9 mouse cellular contexts compared by ENCODE assay signal in the genomic region with DNA sequence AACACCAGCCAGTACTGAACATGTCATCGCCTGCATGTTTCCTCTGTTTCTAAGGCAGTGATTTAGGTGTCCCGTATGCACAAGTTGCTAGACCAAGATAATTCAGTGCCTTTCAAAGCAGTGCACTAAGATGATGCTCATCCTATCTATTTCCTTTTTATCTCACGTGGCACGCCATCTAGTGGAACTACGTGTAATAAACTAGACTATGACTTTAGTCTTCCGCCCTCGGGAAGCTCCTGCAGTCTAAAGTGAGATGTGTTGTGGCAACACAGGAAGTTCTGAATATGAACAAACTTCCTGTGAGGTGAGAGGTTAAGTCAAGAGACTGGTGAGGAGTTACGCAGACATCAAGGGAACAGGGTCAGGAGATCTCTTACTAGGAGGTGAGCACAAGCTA. TPM values are rescaled to one million over a fixed set of nuclear protein-coding genes. Genes with fewer than 3 reads are reported as not detected.
DNase-seq lines count a peak whose midpoint lies in the region; ATAC-seq and TF ChIP-seq lines count a peak whose summit lies in the region.
"Had no signal": no experiment of that assay in that cellular context is flagged by ENCODE, and none has a peak within 500 bp of the region (broad histone marks: within the 10 kb centered on the region; RNA-seq: fewer than 3 reads in every experiment).

No protein-coding gene starts in this region.

- H3K9ac ChIP-seq in lung, embryonic 16.5 days (ENCODE audit: low read length): no peak overlapping the region
- H3K9ac ChIP-seq: limb, embryonic 15.5 days had no signal

- TF ChIP-seq POLR2A in cerebellum, adult 2 months (IDR thresholded peaks at IDR 0.05; ENCODE audit: borderline replicate concordance, insufficient read depth, low read length): no peak
- no peak for TF ChIP-seq POLR2A in lung, adult 2 months (IDR thresholded peaks at IDR 0.05; ENCODE audit: borderline replicate concordance, extremely low read depth, low read depth, low read length)
- no peak for TF ChIP-seq POLR2A in thymus, adult 2 months (IDR thresholded peaks at IDR 0.05; ENCODE audit: control insufficient read depth, extremely low read depth, insufficient read depth, low read length, poor library complexity)

- 33% methylated on average over 8 of the region's 8 CpGs for WGBS in cerebellum, adult 2 months
- WGBS in lung, embryonic 16.5 days: 40% methylated on average over 8 of the region's 8 CpGs
- 19% methylated on average over 8 of the region's 8 CpGs for WGBS in lung, adult 2 months
- 19% methylated on average over 8 of the region's 8 CpGs for WGBS in thymus, adult 2 months

- ATAC-seq in lung, embryonic 16.5 days (ENCODE audit: low read depth): 0 out of 2 replicates have a peak, but pooled peaks have one; percentile 28

- H3K9me3 ChIP-seq in lung, embryonic 16.5 days (ENCODE audit: control insufficient read depth, low read length): no peaks in the 10 kb centered on the region
- H3K9me3 ChIP-seq: limb, embryonic 15.5 days had no signal

- no peaks in the 10 kb centered on the region for H3K4me1 ChIP-seq in cerebellum, adult 2 months (ENCODE audit: control insufficient read depth, insufficient read depth, low read length)
- H3K4me1 ChIP-seq in lung, embryonic 16.5 days (replicated peaks; ENCODE audit: control insufficient read depth, insufficient read depth, low read length): no peaks in the 10 kb centered on the region; the same call in 1 of the 2 replicates
- H3K4me1 ChIP-seq in lung, adult 2 months (ENCODE audit: control insufficient read depth, insufficient read depth, low read length): peaks cover 23% of the 10 kb centered on the region
- peaks cover 6% of the 10 kb centered on the region for H3K4me1 ChIP-seq in thymus, adult 2 months (replicated peaks; ENCODE audit: control insufficient read depth, insufficient read depth, low read length)
- H3K4me1 ChIP-seq: limb, embryonic 15.5 days had no signal

- no peak overlapping the region for H3K4me3 ChIP-seq in cerebellum, adult 2 months (replicated peaks; ENCODE audit: insufficient read depth, low read depth, low read length)
- no peak overlapping the region for H3K4me3 ChIP-seq in lung, embryonic 16.5 days (ENCODE audit: low read length)
- H3K4me3 ChIP-seq in lung, adult 2 months (replicated peaks; ENCODE audit: extremely low read depth, low read depth, low read length): no peak overlapping the region
- H3K4me3 ChIP-seq in thymus, adult 2 months (ENCODE audit: control insufficient read depth, insufficient read depth, low read length): no peak overlapping the region
- H3K4me3 ChIP-seq: limb, embryonic 15.5 days had no signal

- no peaks in the 10 kb centered on the region for H3K27me3 ChIP-seq in cerebellum, adult 2 months (ENCODE audit: control insufficient read depth, insufficient read depth, low read length)
- H3K27me3 ChIP-seq in lung, embryonic 16.5 days (ENCODE audit: control insufficient read depth, insufficient read depth, low read depth, low read length): no peaks in the 10 kb centered on the region
- no peaks in the 10 kb centered on the region for H3K27me3 ChIP-seq in thymus, adult 2 months (ENCODE audit: control insufficient read depth, insufficient read depth, low read length)
- H3K27me3 ChIP-seq: limb, embryonic 15.5 days had no signal

- no peak overlapping the region for H3K27ac ChIP-seq in cerebellum, adult 2 months (ENCODE audit: insufficient read depth, low read length)
- no peak overlapping the region for H3K27ac ChIP-seq in lung, embryonic 16.5 days (ENCODE audit: low read length)
- no peak overlapping the region for H3K27ac ChIP-seq in thymus, adult 2 months (ENCODE audit: control insufficient read depth, insufficient read depth, low read length)
- H3K27ac ChIP-seq: limb, embryonic 15.5 days had no signal

- peak in 1 of 2 experiments; percentile 33 for DNase-seq in cerebellum, adult 2 months
- DNase-seq in cerebellum, adult 11-12 months: no peak
- no peak for DNase-seq in lung, adult 2 months
- DNase-seq in embryo, embryonic 10.5 days (ENCODE audit: low spot score): peak; percentile 49
- peak; percentile 32 for DNase-seq in thymus, adult 2 months
- no peak for DNase-seq in right cerebral cortex, adult 2 months (ENCODE audit: low spot score in 2 of 2)
- no peak for DNase-seq in MN1 (ENCODE audit: low spot score)

- H3K4me2 ChIP-seq in lung, embryonic 16.5 days (ENCODE audit: low read depth, low read length): no peak overlapping the region
- H3K4me2 ChIP-seq: limb, embryonic 15.5 days had no signal

- peak; percentile 38; the same call in 1 of the 2 replicates for TF ChIP-seq CTCF in cerebellum, adult 2 months (IDR thresholded peaks at IDR 0.05; ENCODE audit: borderline replicate concordance, insufficient read depth, low read depth, low read length)
- TF ChIP-seq CTCF in lung, adult 2 months (IDR thresholded peaks at IDR 0.05; ENCODE audit: insufficient read depth, low read length): no peak
- TF ChIP-seq CTCF in thymus, adult 2 months (IDR thresholded peaks at IDR 0.05; ENCODE audit: borderline replicate concordance, control insufficient read depth, extremely low read depth, insufficient read depth, low read length, poor library complexity): no peak

- peaks cover 20% of the 10 kb centered on the region; the same call in 1 of the 2 replicates for H3K36me3 ChIP-seq in lung, embryonic 16.5 days (ENCODE audit: control insufficient read depth, insufficient read depth, low read length)
- no peaks in the 10 kb centered on the region for H3K36me3 ChIP-seq in thymus, adult 2 months (ENCODE audit: control insufficient read depth, insufficient read depth, low read length)

RNA-seq across cellular contexts. Expression of gene Abhd10, which starts 43.9 kb away (rescaled TPM):
- polyA plus RNA-seq in cerebellum, adult 2 months (2012; rRNA removed): 37.3 and 41.0 TPM in 2 replicates
- polyA plus RNA-seq in lung, embryonic 16.5 days (2015; fragmentation: Nextera tagmentation; extraction: Ambion mirVana): 31.9 and 37.0 TPM in 2 replicates
- 5.4 and 7.2 TPM in 2 replicates for polyA plus RNA-seq in lung, adult 2 months (2012; rRNA removed)
- polyA plus RNA-seq in thymus, adult 2 months (2012; rRNA removed): 10.4 and 11.4 TPM in 2 replicates

Comparison
In these comparisons a context has a peak if more than half of its experiments do, and no peak if none do; other contexts are left out.
1. DNase-seq: peak in embryo, embryonic 10.5 days (single experiment) and thymus, adult 2 months (single experiment); none in cerebellum, adult 11-12 months (single experiment), lung, adult 2 months (single experiment), right cerebral cortex, adult 2 months (0 of 2) and MN1 (single experiment).